Mouse (Mus musculus) myocyte (in vitro differentiated cells): Measurements from ENCODE around the gene Pygl. TPM values are rescaled to one million over a fixed set of nuclear protein-coding genes. Genes with fewer than 3 reads are reported as not detected.

Source experiments
- H3K27me3 ChIP-seq: one replicate; pipeline ENCODE4 v1.6.1; 2011; ENCODE audit not compliant: control insufficient read depth, insufficient read depth, insufficient read length
- H3K36me3 ChIP-seq: one replicate; pipeline ENCODE4 v1.6.1; 2011; ENCODE audit not compliant: control insufficient read depth, insufficient read depth
- H3K4me2 ChIP-seq: one replicate; pipeline ENCODE4 v1.6.1; 2011; ENCODE audit warnings: low read depth, control low read depth
- H3K4me3 ChIP-seq: one replicate; pipeline ENCODE4 v1.5.1; 2011; ENCODE audit warnings: mild to moderate bottlenecking, control low read depth, moderate library complexity
- H3K79me2 ChIP-seq: one replicate; pipeline ENCODE4 v1.6.1; 2011; ENCODE audit not compliant: control insufficient read depth, insufficient read depth
- H3ac ChIP-seq: one replicate; pipeline ENCODE4 v1.6.1; 2011; ENCODE audit not compliant: control insufficient read depth, insufficient read length
- CEBPB ChIP-seq: IDR thresholded peaks from 2 replicates; pipeline ENCODE4 v1.6.1; 2011; ENCODE audit warnings: mild to moderate bottlenecking, moderate library complexity; ENCODE audit not compliant: poor library complexity, insufficient read depth, severe bottlenecking
- E2F4 ChIP-seq: IDR thresholded peaks from one replicate; pipeline ENCODE4 v1.6.1; 2011; ENCODE audit warnings: mild to moderate bottlenecking, control low read depth, moderate library complexity; ENCODE audit not compliant: insufficient read depth
- MAX ChIP-seq: IDR thresholded peaks from one replicate; pipeline ENCODE4 v1.6.1; 2011; ENCODE audit warnings: low read depth, mild to moderate bottlenecking, control low read depth
- MYOD1 ChIP-seq, 3 experiments: IDR thresholded peaks; one replicate each; pipeline ENCODE4 v1.6.1; 2011; ENCODE audit warnings: control low read depth in 2 of 3, low read depth in 2 of 3, mild to moderate bottlenecking in 2 of 3, moderate library complexity in 1 of 3; ENCODE audit not compliant: insufficient read length in 2 of 3, control insufficient read depth in 1 of 3
- MYOG ChIP-seq, 3 experiments: IDR thresholded peaks; one replicate each; pipeline ENCODE4 v1.6.1; 2011; ENCODE audit warnings: control low read depth in 2 of 3, low read depth in 2 of 3, mild to moderate bottlenecking in 2 of 3; ENCODE audit not compliant: insufficient read length in 2 of 3, control insufficient read depth in 1 of 3, insufficient read depth in 1 of 3
- POLR2A ChIP-seq: IDR thresholded peaks from one replicate; pipeline ENCODE4 v1.6.1; 2011; ENCODE audit warnings: low read depth, mild to moderate bottlenecking, control low read depth, moderate library complexity; ENCODE audit not compliant: insufficient read length
- POLR2AphosphoS2 ChIP-seq: IDR thresholded peaks from one replicate; pipeline ENCODE4 v1.6.1; 2011; ENCODE audit warnings: low read depth, control low read depth; ENCODE audit not compliant: insufficient read length
- REST ChIP-seq: IDR thresholded peaks from one replicate; pipeline ENCODE4 v1.6.1; 2011; ENCODE audit warnings: mild to moderate bottlenecking, control low read depth, moderate library complexity; ENCODE audit not compliant: insufficient read depth, insufficient read length
- SRF ChIP-seq: IDR thresholded peaks from one replicate; pipeline ENCODE4 v1.6.1; 2011; ENCODE audit warnings: low read depth; ENCODE audit not compliant: control insufficient read depth, insufficient read length
- TCF12 ChIP-seq: IDR thresholded peaks from one replicate; pipeline ENCODE4 v1.6.1; 2011; ENCODE audit warnings: mild to moderate bottlenecking, control low read depth; ENCODE audit not compliant: poor library complexity, insufficient read depth, severe bottlenecking
- TCF3 ChIP-seq: IDR thresholded peaks from one replicate; pipeline ENCODE4 v1.6.1; 2011; ENCODE audit warnings: low read depth, control low read depth; ENCODE audit not compliant: insufficient read length
- USF1 ChIP-seq: IDR thresholded peaks from one replicate; pipeline ENCODE4 v1.6.1; 2011; ENCODE audit warnings: low read depth, mild to moderate bottlenecking, control low read depth, moderate library complexity
- polyA plus RNA-seq: library from polyadenylated mRNA; unstranded; fragments of >200 nt; fragmentation: generic; extraction: Trizol; gene quantifications from one replicate; pipeline ENCODE4 v1.2.1, GENCODE M21; 2012; ENCODE audit warnings: missing spikeins

Gene Pygl
- polyA plus RNA-seq, 1 experiment = 0.02 TPM

DNA sequence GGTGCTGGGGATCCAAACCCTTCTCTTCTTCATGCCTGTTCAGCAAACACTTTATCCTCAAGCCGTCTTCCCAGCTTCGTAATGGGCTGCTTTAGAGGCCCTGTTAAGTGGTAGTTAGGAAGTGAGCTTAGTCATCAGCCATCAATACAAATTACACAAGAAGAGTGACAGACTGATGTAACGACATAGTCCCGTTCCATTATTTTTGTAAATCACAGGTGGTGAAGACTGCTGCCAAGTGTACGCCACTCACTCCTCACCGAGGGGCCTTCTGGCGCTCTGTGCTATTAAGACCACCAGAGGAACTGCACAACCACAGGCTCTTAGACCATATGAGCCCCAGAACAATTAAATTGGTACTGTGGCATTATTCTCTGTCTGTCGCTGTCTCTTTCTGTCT, 7.3 kb upstream of the Pygl start:
- no peak for TF ChIP-seq POLR2AphosphoS2
- TF ChIP-seq MYOG (IDR thresholded peaks at IDR 0.05; ENCODE audit: control insufficient read depth in 1 of 3, insufficient read depth in 1 of 3, insufficient read length in 2 of 3, low read depth in 2 of 3) = no peak
- no peak for TF ChIP-seq CEBPB
- Histone ChIP-seq H3K4me3 (no peak overlapping the region), H3K79me2 (no peaks in the 10 kb centered on the region), H3K4me2 (no peak overlapping the region), H3K36me3 (no peaks in the 10 kb centered on the region), H3ac (no peak overlapping the region), H3K27me3 (peaks cover 5% of the 10 kb centered on the region)

DNA sequence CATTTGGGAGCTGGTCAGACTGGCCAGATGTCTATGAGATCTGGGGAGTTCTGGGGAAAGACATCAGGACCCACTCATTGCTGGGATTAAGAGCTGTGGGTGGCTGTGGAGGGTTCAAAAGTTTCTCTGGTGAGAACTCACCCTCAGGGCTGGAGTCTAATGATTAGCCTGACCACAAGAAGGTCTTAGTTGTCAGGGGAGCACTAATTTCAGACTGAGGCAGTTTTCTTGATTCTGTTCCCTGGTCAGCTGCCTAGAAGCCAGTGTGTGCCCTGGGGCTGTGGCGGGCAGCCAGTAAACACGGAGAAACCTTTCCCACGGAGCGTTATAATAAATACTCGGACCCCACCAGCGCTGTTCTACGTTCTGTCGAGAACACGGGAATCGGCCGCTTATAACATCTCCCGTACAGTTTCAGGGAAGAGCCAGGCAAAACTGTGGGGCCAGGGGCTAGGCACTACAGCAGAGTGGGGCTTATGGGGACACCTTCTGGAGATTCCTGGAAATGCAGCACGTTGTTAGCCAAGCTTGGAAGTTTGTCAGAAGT, 3.7 kb upstream of the Pygl start:
- H3K79me2 ChIP-seq = no peaks in the 10 kb centered on the region
- H3ac ChIP-seq = no peak overlapping the region
- H3K36me3 ChIP-seq = no peaks in the 10 kb centered on the region
- H3K27me3 ChIP-seq = peaks cover 3% of the 10 kb centered on the region
- no peak overlapping the region for H3K4me3 ChIP-seq
- peak overlapping the region; percentile 61 for H3K4me2 ChIP-seq
- no peak for TF ChIP-seq POLR2AphosphoS2
- no peak for TF ChIP-seq MYOG (IDR thresholded peaks at IDR 0.05; ENCODE audit: control insufficient read depth in 1 of 3, insufficient read depth in 1 of 3, insufficient read length in 2 of 3, low read depth in 2 of 3)

DNA sequence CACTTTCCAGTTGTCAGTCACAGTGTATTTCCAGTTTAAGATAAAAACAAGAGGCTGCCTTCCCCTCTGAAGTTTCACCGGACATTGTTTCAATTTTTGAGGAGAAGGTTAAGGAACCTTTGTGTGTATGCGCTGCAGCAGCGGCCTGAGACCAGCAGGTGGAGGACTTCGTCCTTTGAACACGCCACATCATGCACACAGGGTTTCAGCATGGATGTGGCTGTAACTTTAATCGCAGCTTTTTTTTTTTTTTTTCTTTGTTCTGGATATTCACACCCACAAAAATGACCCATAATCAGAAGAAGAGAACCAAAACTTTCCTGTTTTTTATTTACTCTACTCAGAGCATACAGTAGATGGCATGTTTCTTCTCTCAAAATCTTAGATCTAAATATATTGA, 3.1 kb upstream of the Pygl start:
- Histone ChIP-seq H3K36me3 (no peaks in the 10 kb centered on the region), H3K27me3 (peaks cover 3% of the 10 kb centered on the region), H3K4me3 (no peak overlapping the region), H3K79me2 (no peaks in the 10 kb centered on the region), H3ac (no peak overlapping the region), H3K4me2 (no peak overlapping the region)
- no peak for TF ChIP-seq MYOD1 (IDR thresholded peaks at IDR 0.05; ENCODE audit: control insufficient read depth in 1 of 3, insufficient read length in 2 of 3, low read depth in 2 of 3)
- no peak for TF ChIP-seq CEBPB
- TF ChIP-seq REST = no peak
- no peak for TF ChIP-seq MYOG (IDR thresholded peaks at IDR 0.05; ENCODE audit: control insufficient read depth in 1 of 3, insufficient read depth in 1 of 3, insufficient read length in 2 of 3, low read depth in 2 of 3)
- no peak for TF ChIP-seq POLR2A
- TF ChIP-seq POLR2AphosphoS2 = no peak
- TF ChIP-seq E2F4 = no peak
- no peak for TF ChIP-seq USF1
- no peak for TF ChIP-seq TCF3
- no peak for TF ChIP-seq TCF12

DNA sequence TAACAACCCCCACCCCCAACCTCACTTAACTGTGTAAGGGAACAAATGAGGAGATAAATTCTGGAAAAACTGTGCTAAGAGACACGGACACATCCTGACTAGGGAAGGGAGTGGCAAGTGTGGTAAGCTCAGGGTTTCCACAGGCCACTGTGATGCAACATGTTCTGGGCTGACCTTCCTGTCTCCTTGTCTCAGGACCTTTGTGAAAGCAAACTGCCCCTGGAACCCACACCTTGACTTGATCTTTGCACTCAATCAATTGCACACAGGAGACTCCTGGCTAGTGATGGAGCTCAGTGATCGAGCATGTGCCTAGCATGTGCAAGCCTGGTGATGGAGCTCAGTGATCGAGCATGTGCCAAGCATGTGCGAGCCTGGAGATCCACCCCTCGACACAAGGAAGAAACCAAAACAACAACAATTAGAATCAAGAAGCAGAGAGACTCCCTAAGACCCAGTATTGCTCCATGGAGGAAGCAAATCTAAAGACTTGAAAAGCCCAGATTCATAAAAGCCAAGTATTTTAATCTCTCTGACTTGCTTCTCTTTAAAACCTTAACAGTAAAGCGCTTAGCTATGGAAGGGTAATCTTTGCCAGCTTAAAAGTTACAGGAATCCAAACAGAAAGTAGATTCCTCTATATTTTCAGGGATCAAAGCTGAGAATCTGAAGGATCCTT, 2.5 kb upstream of the Pygl start:
- TF ChIP-seq TCF12 = no peak
- TF ChIP-seq USF1 = no peak
- TF ChIP-seq CEBPB = no peak
- TF ChIP-seq MYOG (IDR thresholded peaks at IDR 0.05; ENCODE audit: control insufficient read depth in 1 of 3, insufficient read depth in 1 of 3, insufficient read length in 2 of 3, low read depth in 2 of 3) = no peak
- no peak for TF ChIP-seq MAX
- no peak for TF ChIP-seq MYOD1 (IDR thresholded peaks at IDR 0.05; ENCODE audit: control insufficient read depth in 1 of 3, insufficient read length in 2 of 3, low read depth in 2 of 3)
- no peak for TF ChIP-seq POLR2AphosphoS2
- no peak for TF ChIP-seq SRF
- no peak for TF ChIP-seq E2F4
- Histone ChIP-seq H3K4me2 (no peak overlapping the region), H3ac (no peak overlapping the region), H3K79me2 (no peaks in the 10 kb centered on the region), H3K4me3 (no peak overlapping the region), H3K27me3 (peaks cover 3% of the 10 kb centered on the region), H3K36me3 (no peaks in the 10 kb centered on the region)

DNA sequence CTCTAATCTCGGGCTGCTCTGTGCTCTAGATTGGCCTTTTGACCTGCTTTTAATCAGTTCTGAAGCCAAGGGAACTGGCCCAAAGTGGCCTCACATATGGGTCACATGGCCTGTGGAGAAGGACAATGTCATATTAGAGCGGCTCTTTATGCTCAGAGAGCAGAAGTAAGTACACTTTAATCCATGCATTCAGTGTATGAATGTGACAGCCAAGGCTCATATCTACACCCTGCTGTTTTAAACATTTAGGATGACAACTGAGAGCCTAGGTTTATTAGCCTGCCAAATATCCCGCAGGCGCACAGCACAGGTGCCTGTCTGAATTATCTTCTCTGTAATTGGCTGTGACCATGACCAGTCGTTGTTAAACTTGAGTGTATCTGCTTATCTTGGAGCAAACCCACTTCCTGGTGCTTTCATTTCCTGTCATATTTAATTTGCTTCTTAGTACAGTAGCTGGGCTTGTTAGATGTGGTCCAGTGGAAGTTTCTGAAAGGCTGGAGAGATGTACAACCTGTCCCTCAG, 794 bp upstream of the Pygl start:
- TF ChIP-seq MYOD1 (IDR thresholded peaks at IDR 0.05; ENCODE audit: control insufficient read depth in 1 of 3, insufficient read length in 2 of 3, low read depth in 2 of 3) (no peak), CEBPB (no peak), POLR2AphosphoS2 (no peak), SRF (no peak)
- H3K4me3 ChIP-seq = no peak overlapping the region
- no peaks in the 10 kb centered on the region for H3K36me3 ChIP-seq
- H3K79me2 ChIP-seq = no peaks in the 10 kb centered on the region
- H3K27me3 ChIP-seq = peaks cover 8% of the 10 kb centered on the region
- H3ac ChIP-seq = no peak overlapping the region
- no peak overlapping the region for H3K4me2 ChIP-seq
